Mouse (Mus musculus): ENCODE data around the gene Rin3.

DNA sequence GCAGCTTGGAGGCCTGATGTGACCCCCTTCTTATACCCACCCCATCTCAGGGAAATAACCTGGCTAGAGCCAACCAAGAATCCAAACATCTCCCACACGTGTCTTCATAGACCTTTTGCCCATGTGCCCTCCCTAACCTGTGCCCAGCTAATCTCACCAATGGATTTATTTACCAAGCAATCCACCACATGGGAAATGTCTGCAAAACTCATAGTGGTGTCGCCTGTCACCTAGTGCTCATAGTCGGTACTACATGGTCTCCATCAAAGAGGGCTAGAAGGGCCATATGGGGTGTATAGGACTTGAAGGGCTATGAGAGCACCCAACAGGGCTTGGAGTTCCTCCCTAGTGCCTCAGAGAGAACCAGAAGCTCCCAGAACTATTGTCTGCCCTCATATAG is 102.0 kb downstream of the Rin3 start:
- TF ChIP-seq CTCF (IDR thresholded peaks at IDR 0.05 in 2 of 3, conservative IDR thresholded peaks at IDR 0.05 in 1 of 3; ENCODE audit: control insufficient read depth in 1 of 3, insufficient read depth in 1 of 3, low read depth in 2 of 3, low read length in 3 of 3, poor library complexity in 1 of 3, severe bottlenecking in 1 of 3) (peak; percentile 41 to 75 (median 56)), POLR2A (IDR thresholded peaks at IDR 0.05; ENCODE audit: control insufficient read depth in 1 of 2, insufficient read depth in 1 of 2, low read depth in 1 of 2, low read length in 2 of 2, poor library complexity in 1 of 2) (0 out of 4 replicates have a peak, but pooled peaks of 1 of the 2 experiments have one; percentile 16), POLR2AphosphoS2 (IDR thresholded peaks at IDR 0.05; ENCODE audit: low read length) (no peak), GABPA (IDR thresholded peaks at IDR 0.05; ENCODE audit: low read depth, low read length) (no peak), SIN3A (IDR thresholded peaks at IDR 0.05; ENCODE audit: low read length) (no peak)

Data from MEL (cell line).